In the genomic region with DNA sequence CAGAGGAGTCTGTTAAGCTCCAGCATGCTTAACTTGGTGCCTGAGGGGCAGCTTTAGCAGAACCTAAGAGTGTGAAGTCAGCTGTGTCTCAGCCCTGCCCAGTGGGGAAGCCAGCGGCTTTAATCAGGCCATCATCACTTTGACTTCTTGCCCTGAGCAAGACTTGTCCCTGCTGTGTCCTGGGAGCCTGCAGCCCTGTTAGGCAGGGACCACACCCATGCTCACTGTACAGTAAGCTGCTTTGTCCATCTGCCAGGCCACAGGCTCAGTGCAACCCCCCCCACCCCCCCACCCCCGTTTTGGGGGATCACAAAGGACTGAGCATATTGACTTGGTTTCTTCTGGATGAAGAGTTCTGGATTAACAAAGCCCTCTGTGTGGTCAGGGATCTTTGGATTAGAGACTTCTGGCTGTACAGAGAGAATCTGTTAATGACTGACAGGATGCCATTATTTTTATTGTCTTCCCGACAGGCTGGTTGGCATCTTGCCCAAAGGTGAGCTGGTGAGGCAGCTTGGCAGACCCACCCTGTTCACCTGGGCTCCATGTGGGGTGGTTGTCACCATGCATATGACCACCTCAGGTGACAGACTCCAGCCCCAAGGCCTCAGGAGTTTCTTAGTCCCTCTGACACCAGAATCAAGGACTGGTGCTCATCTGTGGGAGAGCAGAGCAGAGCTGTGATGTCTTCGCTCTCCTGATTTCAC, we compare ENCODE assay signal across 12 mouse cellular contexts. TPM values are rescaled to one million over a fixed set of nuclear protein-coding genes. Genes with fewer than 3 reads are reported as not detected.
DNase-seq lines count a peak whose midpoint lies in the region; ATAC-seq and TF ChIP-seq lines count a peak whose summit lies in the region.
"Had no signal": no experiment of that assay in that cellular context is flagged by ENCODE, and none has a peak within 500 bp of the region (broad histone marks: within the 10 kb centered on the region; RNA-seq: fewer than 3 reads in every experiment).

No protein-coding gene starts in this region.

- H3K4me3 ChIP-seq in heart, embryonic 13.5 days: no peak overlapping the region
- H3K4me3 ChIP-seq in hindbrain, embryonic 13.5 days: no peak overlapping the region
- no peak overlapping the region for H3K4me3 ChIP-seq in midbrain, embryonic 13.5 days (replicated peaks)
- H3K4me3 ChIP-seq in thymus, adult 2 months (ENCODE audit: control insufficient read depth, insufficient read depth, low read length): no peak overlapping the region

- no peaks in the 10 kb centered on the region for H3K9me3 ChIP-seq in heart, embryonic 13.5 days
- H3K9me3 ChIP-seq in hindbrain, embryonic 13.5 days: no peaks in the 10 kb centered on the region
- no peaks in the 10 kb centered on the region for H3K9me3 ChIP-seq in midbrain, embryonic 13.5 days

- intact Hi-C loops in heart, postnatal 36 days (cut with DNase I): no loop called here

- peak overlapping the region; percentile 2 for H3K9ac ChIP-seq in heart, embryonic 13.5 days
- H3K9ac ChIP-seq in hindbrain, embryonic 13.5 days: peak overlapping the region; percentile 51; the same call in 1 of the 2 replicates
- peak overlapping the region; percentile 24; the same call in 1 of the 2 replicates for H3K9ac ChIP-seq in midbrain, embryonic 13.5 days (replicated peaks)
- H3K9ac ChIP-seq: liver, postnatal 0 days had no signal

- no peak for TF ChIP-seq CTCF in thymus, adult 2 months (IDR thresholded peaks at IDR 0.05; ENCODE audit: borderline replicate concordance, control insufficient read depth, extremely low read depth, insufficient read depth, low read length, poor library complexity)

- DNase-seq in heart, postnatal 36 days: no peak
- DNase-seq in ES-CJ7 (ENCODE audit: low read depth, low spot score): peak; percentile 48
- DNase-seq in adrenal gland, adult 2 months: no peak
- no peak for DNase-seq in thymus, adult 2 months
- DNase-seq in cerebellum, adult 11 months: no peak
- DNase-seq: adrenal gland, postnatal 36 days; gastrocnemius, postnatal 10 days; liver, postnatal 0 days; right cerebral cortex, postnatal 4 days had no signal

- ATAC-seq in heart, embryonic 13.5 days (ENCODE audit: extremely low read depth, insufficient number of reproducible peaks, low FRiP score, low TSS enrichment): no peak
- no peak for ATAC-seq in hindbrain, embryonic 13.5 days (ENCODE audit: low FRiP score)
- 0 out of 2 replicates have a peak, but pooled peaks have one; percentile 20 for ATAC-seq in midbrain, embryonic 13.5 days
- ATAC-seq: liver, postnatal 0 days had no signal

- H3K27me3 ChIP-seq in heart, embryonic 13.5 days (replicated peaks): no peaks in the 10 kb centered on the region
- no peaks in the 10 kb centered on the region for H3K27me3 ChIP-seq in hindbrain, embryonic 13.5 days
- H3K27me3 ChIP-seq in midbrain, embryonic 13.5 days: no peaks in the 10 kb centered on the region
- no peaks in the 10 kb centered on the region for H3K27me3 ChIP-seq in thymus, adult 2 months (ENCODE audit: control insufficient read depth, insufficient read depth, low read length)

- TF ChIP-seq POLR2A in thymus, adult 2 months (IDR thresholded peaks at IDR 0.05; ENCODE audit: control insufficient read depth, extremely low read depth, insufficient read depth, low read length, poor library complexity): no peak

- peaks cover 50% of the 10 kb centered on the region for H3K4me1 ChIP-seq in heart, embryonic 13.5 days
- H3K4me1 ChIP-seq in hindbrain, embryonic 13.5 days (replicated peaks): peaks cover 47% of the 10 kb centered on the region
- H3K4me1 ChIP-seq in midbrain, embryonic 13.5 days (replicated peaks): peaks cover 35% of the 10 kb centered on the region
- peaks cover 33% of the 10 kb centered on the region for H3K4me1 ChIP-seq in thymus, adult 2 months (replicated peaks; ENCODE audit: control insufficient read depth, insufficient read depth, low read length)

- peaks cover 31% of the 10 kb centered on the region for H3K36me3 ChIP-seq in heart, embryonic 13.5 days
- H3K36me3 ChIP-seq in hindbrain, embryonic 13.5 days: peaks cover 33% of the 10 kb centered on the region
- peaks cover 29% of the 10 kb centered on the region for H3K36me3 ChIP-seq in midbrain, embryonic 13.5 days
- peaks cover 17% of the 10 kb centered on the region for H3K36me3 ChIP-seq in thymus, adult 2 months (ENCODE audit: control insufficient read depth, insufficient read depth, low read length)

- H3K4me2 ChIP-seq in heart, embryonic 13.5 days: no peak overlapping the region
- H3K4me2 ChIP-seq in hindbrain, embryonic 13.5 days: no peak overlapping the region
- no peak overlapping the region for H3K4me2 ChIP-seq in midbrain, embryonic 13.5 days (replicated peaks)

- H3K27ac ChIP-seq in heart, embryonic 13.5 days (replicated peaks): no peak overlapping the region
- H3K27ac ChIP-seq in hindbrain, embryonic 13.5 days: no peak overlapping the region
- peak overlapping the region; percentile 20; the same call in 1 of the 2 replicates for H3K27ac ChIP-seq in midbrain, embryonic 13.5 days
- H3K27ac ChIP-seq in thymus, adult 2 months (ENCODE audit: control insufficient read depth, insufficient read depth, low read length): no peak overlapping the region

- WGBS in heart, embryonic 13.5 days: 66% methylated on average over 4 of the region's 4 CpGs
- WGBS in hindbrain, embryonic 13.5 days: 59% methylated on average over 4 of the region's 4 CpGs
- WGBS in midbrain, embryonic 13.5 days: 50% methylated on average over 4 of the region's 4 CpGs
- WGBS in thymus, adult 2 months: 88% methylated on average over 4 of the region's 4 CpGs

RNA-seq across cellular contexts. Expression of gene Pgs1, which starts 23.9 kb away (rescaled TPM):
- polyA plus RNA-seq in heart, embryonic 13.5 days (2015; fragmentation: Nextera tagmentation; extraction: Ambion mirVana): 25.7 and 26.6 TPM in 2 replicates
- total RNA-seq in heart, postnatal 36 days (2021): 10 to 100 TPM; 17.8 to 20.0 TPM
- 47.4 and 47.6 TPM in 2 replicates for polyA plus RNA-seq in hindbrain, embryonic 13.5 days (2015; fragmentation: Nextera tagmentation; extraction: Ambion mirVana)
- 46.0 and 50.8 TPM in 2 replicates for polyA plus RNA-seq in midbrain, embryonic 13.5 days (2015; fragmentation: Nextera tagmentation; extraction: Ambion mirVana)
- total RNA-seq in adrenal gland, adult 2 months (2021): 10 to 100 TPM; 53.9 to 54.5 TPM
- polyA plus RNA-seq in adrenal gland, adult 2 months (2012; rRNA removed): 99.4 and 165 TPM in 2 replicates
- 89.1 and 89.5 TPM in 2 replicates for polyA plus RNA-seq in thymus, adult 2 months (2012; rRNA removed)

RNA-seq across cellular contexts. Expression of gene Socs3, which starts 40.2 kb away (rescaled TPM):
- polyA plus RNA-seq in heart, embryonic 13.5 days (2015; fragmentation: Nextera tagmentation; extraction: Ambion mirVana): 4.9 and 8.5 TPM in 2 replicates
- 1 to 10 TPM; 3.4 to 3.8 TPM for total RNA-seq in heart, postnatal 36 days (2021)
- 8.3 and 8.8 TPM in 2 replicates for polyA plus RNA-seq in hindbrain, embryonic 13.5 days (2015; fragmentation: Nextera tagmentation; extraction: Ambion mirVana)
- 8.3 and 9.3 TPM in 2 replicates for polyA plus RNA-seq in midbrain, embryonic 13.5 days (2015; fragmentation: Nextera tagmentation; extraction: Ambion mirVana)
- total RNA-seq in adrenal gland, adult 2 months (2021): 1 to 10 TPM; 3.2 to 6.9 TPM
- 14.1 and 14.8 TPM in 2 replicates for polyA plus RNA-seq in adrenal gland, adult 2 months (2012; rRNA removed)
- polyA plus RNA-seq in thymus, adult 2 months (2012; rRNA removed): 44.3 and 45.7 TPM in 2 replicates
